Mouse (Mus musculus) heart, adult 2 months (tissue): ENCODE measurements at regions not wholly inside any gene's neighbourhood (a gene's known extent, or its start where the extent isn't known, plus 50 kb on each side); places are given as distances from the start of the nearest gene placed in this dataset.

Source experiments
- DNase-seq, 2 experiments: peaks; one replicate each; pipeline ENCODE4 v3.0.0; 2021
- H3K27ac ChIP-seq: fragments of 200-600 bp; 2 replicates; pipeline ENCODE4 v1.8.1; 2022
- H3K27me3 ChIP-seq: fragments of 200-500 bp; 2 replicates; pipeline ENCODE4 v1.6.1; 2012; ENCODE audit warnings: mild to moderate bottlenecking, low read length, inconsistent platforms, mixed read lengths; ENCODE audit not compliant: control insufficient read depth, insufficient read depth
- H3K36me3 ChIP-seq: fragments of 200-500 bp; 2 replicates; pipeline ENCODE4 v1.6.1; 2012; ENCODE audit warnings: low read length, inconsistent platforms; ENCODE audit not compliant: control insufficient read depth, insufficient read depth
- H3K4me1 ChIP-seq: fragments of 200-500 bp; 2 replicates; pipeline ENCODE4 v1.6.1; 2011; ENCODE audit warnings: low read length; ENCODE audit not compliant: control insufficient read depth, insufficient read depth
- H3K4me3 ChIP-seq: fragments of 200-600 bp; 2 replicates; pipeline ENCODE4 v1.8.1; 2022
- H3K79me2 ChIP-seq: fragments of 200-500 bp; replicated peaks from 2 replicates; pipeline ENCODE4 v1.6.1; 2012; ENCODE audit warnings: mild to moderate bottlenecking, inconsistent platforms, low read length, moderate library complexity, mixed read lengths; ENCODE audit not compliant: control insufficient read depth, insufficient read depth
- H3K9ac ChIP-seq: fragments of 200-500 bp; 2 replicates; pipeline ENCODE4 v1.6.1; 2012; ENCODE audit warnings: low read depth, mild to moderate bottlenecking, control low read depth, inconsistent platforms, low read length, mixed read lengths
- CTCF ChIP-seq: fragments of 200-600 bp; IDR thresholded peaks from 2 replicates; pipeline ENCODE4 v1.8.1; 2022; ENCODE audit warnings: antibody characterized with exemption, mild to moderate bottlenecking, moderate library complexity
- EP300 ChIP-seq: fragments of 200-500 bp; IDR thresholded peaks from 2 replicates; pipeline ENCODE4 v1.6.1; 2011; ENCODE audit warnings: low read depth, low read length, control low read depth; ENCODE audit not compliant: insufficient read depth
- POLR2A ChIP-seq: fragments of 200-500 bp; IDR thresholded peaks from 2 replicates; pipeline ENCODE4 v1.6.1; 2011; ENCODE audit warnings: mild to moderate bottlenecking, low read depth, low read length, control low read depth; ENCODE audit not compliant: insufficient read depth
- WGBS: fragments of 180-500 bp; shearing (Covaris S2); methylation state at CpG from one replicate; pipeline ENCODE4 v1.1.7; 2018; 5-methylcytosine and 5-hydroxymethylcytosine counted together
- intact Hi-C: fragments of 180-260 bp; cut with DNase I; formaldehyde crosslinking; loops from one replicate; pipeline ENCODE4 v1.15.1; 2025

- 90% methylated on average over 2 of the region's 2 CpGs for WGBS
- Histone ChIP-seq H3K4me1 (no peaks in the 10 kb centered on the region), H3K4me3 (no peak overlapping the region), H3K79me2 (no peaks in the 10 kb centered on the region), H3K27me3 (no peaks in the 10 kb centered on the region), H3K9ac (no peak overlapping the region), H3K36me3 (no peaks in the 10 kb centered on the region), H3K27ac (no peak overlapping the region)
- intact Hi-C loops = no loop called here
- no peak for DNase-seq
- no peak for TF ChIP-seq CTCF
- no peak for TF ChIP-seq POLR2A
- no peak for TF ChIP-seq EP300
Measured at GRCm38 (mm10) chr10:96924266-96924672, 307.5 kb downstream of the Btg1 start.

GRCm38 (mm10) chr10:96924722-96925121 is 307.9 kb downstream of the Btg1 start:
- no peaks in the 10 kb centered on the region for H3K4me1 ChIP-seq
- H3K9ac ChIP-seq = no peak overlapping the region
- H3K79me2 ChIP-seq = no peaks in the 10 kb centered on the region
- H3K27ac ChIP-seq = no peak overlapping the region
- 87% methylated on average over 4 of the region's 4 CpGs for WGBS
- TF ChIP-seq CTCF (no peak), POLR2A (no peak), EP300 (no peak)
- no peak for DNase-seq
- no peaks in the 10 kb centered on the region for H3K27me3 ChIP-seq
- H3K36me3 ChIP-seq = no peaks in the 10 kb centered on the region
- intact Hi-C loops = no loop called here
- H3K4me3 ChIP-seq = no peak overlapping the region

GRCm38 (mm10) chr10:96925771-96926170 is 309.0 kb downstream of the Btg1 start:
- Histone ChIP-seq H3K79me2 (no peaks in the 10 kb centered on the region), H3K27me3 (no peaks in the 10 kb centered on the region), H3K4me1 (no peaks in the 10 kb centered on the region), H3K36me3 (no peaks in the 10 kb centered on the region), H3K27ac (no peak overlapping the region), H3K9ac (no peak overlapping the region), H3K4me3 (no peak overlapping the region)
- DNase-seq = no peak
- intact Hi-C loops = no loop called here
- no peak for TF ChIP-seq EP300
- TF ChIP-seq CTCF = no peak
- TF ChIP-seq POLR2A = no peak
- WGBS = 38% methylated on average over 2 of the region's 2 CpGs

- DNase-seq = peak; percentile 61 to 64
- Histone ChIP-seq H3K4me3 (no peak overlapping the region), H3K79me2 (no peaks in the 10 kb centered on the region), H3K27me3 (no peaks in the 10 kb centered on the region), H3K4me1 (no peaks in the 10 kb centered on the region), H3K9ac (no peak overlapping the region), H3K36me3 (no peaks in the 10 kb centered on the region), H3K27ac (no peak overlapping the region)
- intact Hi-C loops = loop anchor here (2.0 kb wide), 2 partner anchors 318 to 720 kb away; partner anchors contain the start of gene Btg1
- TF ChIP-seq CTCF (peak; percentile 71), EP300 (no peak)
- 43% methylated on average over 4 of the region's 4 CpGs for WGBS
Measured at GRCm38 (mm10) chr10:96934661-96935060, 317.9 kb downstream of the Btg1 start.

- no peaks in the 10 kb centered on the region for H3K27me3 ChIP-seq
- H3K27ac ChIP-seq = no peak overlapping the region
- H3K9ac ChIP-seq = no peak overlapping the region
- H3K36me3 ChIP-seq = no peaks in the 10 kb centered on the region
- DNase-seq = no peak
- WGBS = 91% methylated on average over 6 of the region's 6 CpGs
- no peaks in the 10 kb centered on the region for H3K79me2 ChIP-seq
- no peak for TF ChIP-seq EP300
- TF ChIP-seq POLR2A = no peak
- TF ChIP-seq CTCF = no peak
- H3K4me3 ChIP-seq = no peak overlapping the region
- intact Hi-C loops = no loop called here
- H3K4me1 ChIP-seq = no peaks in the 10 kb centered on the region
Measured at GRCm38 (mm10) chr10:96940887-96941518, 324.2 kb downstream of the Btg1 start.

- WGBS = 95% methylated on average over 7 of the region's 7 CpGs
- H3K27ac ChIP-seq = no peak overlapping the region
- intact Hi-C loops = no loop called here
- H3K27me3 ChIP-seq = no peaks in the 10 kb centered on the region
- no peak for TF ChIP-seq CTCF
- no peak for TF ChIP-seq EP300
- TF ChIP-seq POLR2A = no peak
- no peaks in the 10 kb centered on the region for H3K4me1 ChIP-seq
- no peak overlapping the region for H3K4me3 ChIP-seq
- no peak overlapping the region for H3K9ac ChIP-seq
- no peaks in the 10 kb centered on the region for H3K79me2 ChIP-seq
- H3K36me3 ChIP-seq = no peaks in the 10 kb centered on the region
- no peak for DNase-seq
Measured at GRCm38 (mm10) chr10:96944229-96944628, 327.4 kb downstream of the Btg1 start.
